Mouse (Mus musculus): ENCODE results near the gene Ctnnbip1. TPM values are rescaled to one million over a fixed set of nuclear protein-coding genes. Genes with fewer than 3 reads are reported as not detected.

Ctnnbip1 gene
- 9.8 and 16.0 TPM in 2 replicates for polyA plus RNA-seq (2012; rRNA removed)

- peak; percentile 96 for DNase-seq
- Histone ChIP-seq H3K4me1 (ENCODE audit: control insufficient read depth, insufficient read depth, low read length) (peaks cover 5% of the 10 kb centered on the region), H3K4me3 (replicated peaks; ENCODE audit: extremely low read depth, low read depth, low read length) (peak within 1 kb of the TSS; percentile 70)
- TF ChIP-seq CTCF (IDR thresholded peaks at IDR 0.05; ENCODE audit: insufficient read depth, low read length) (no peak), POLR2A (IDR thresholded peaks at IDR 0.05; ENCODE audit: borderline replicate concordance, extremely low read depth, low read depth, low read length) (no peak)
- 1% methylated on average over 41 of the region's 46 CpGs for WGBS
Measured at GRCm38 (mm10) chr4:149517868-149518340, at the start of gene Ctnnbip1. Ctnnbip1 (plus strand) TSS chr4:149518236.

- no peak for DNase-seq
- WGBS, result 88% methylated on average over 3 of the region's 3 CpGs
- no peak overlapping the region for H3K4me3 ChIP-seq (replicated peaks; ENCODE audit: extremely low read depth, low read depth, low read length)
- no peaks in the 10 kb centered on the region for H3K4me1 ChIP-seq (ENCODE audit: control insufficient read depth, insufficient read depth, low read length)
- no peak for TF ChIP-seq CTCF (IDR thresholded peaks at IDR 0.05; ENCODE audit: insufficient read depth, low read length)
- no peak for TF ChIP-seq POLR2A (IDR thresholded peaks at IDR 0.05; ENCODE audit: borderline replicate concordance, extremely low read depth, low read depth, low read length)
Measured at GRCm38 (mm10) chr4:149469557-149469956, 48.5 kb upstream of the Ctnnbip1 start.

DNA sequence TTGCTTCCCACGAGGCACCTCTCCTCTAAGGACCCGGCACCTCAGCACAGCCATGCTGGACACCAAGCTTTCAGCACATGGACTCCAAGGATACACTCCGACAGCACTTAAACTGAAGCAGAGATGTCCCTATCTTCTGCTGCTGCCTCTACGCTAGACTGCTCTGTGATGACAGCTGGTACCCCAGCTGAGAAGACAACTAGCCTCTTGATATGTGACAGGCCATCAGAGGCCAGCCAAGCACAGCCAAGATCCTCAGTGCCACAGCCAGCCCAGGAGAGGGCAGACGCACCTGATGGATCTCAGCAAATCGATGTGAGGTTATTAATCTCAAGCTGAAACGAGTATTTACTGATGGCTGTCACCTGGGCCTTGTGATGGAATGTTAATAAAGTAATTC, 42.9 kb upstream of the Ctnnbip1 start:
- 67% methylated on average over 7 of the region's 7 CpGs for WGBS
- Histone ChIP-seq H3K4me1 (ENCODE audit: control insufficient read depth, insufficient read depth, low read length) (no peaks in the 10 kb centered on the region), H3K4me3 (replicated peaks; ENCODE audit: extremely low read depth, low read depth, low read length) (no peak overlapping the region)
- no peak for DNase-seq
- no peak for TF ChIP-seq POLR2A (IDR thresholded peaks at IDR 0.05; ENCODE audit: borderline replicate concordance, extremely low read depth, low read depth, low read length)
- TF ChIP-seq CTCF (IDR thresholded peaks at IDR 0.05; ENCODE audit: insufficient read depth, low read length), result no peak

DNA sequence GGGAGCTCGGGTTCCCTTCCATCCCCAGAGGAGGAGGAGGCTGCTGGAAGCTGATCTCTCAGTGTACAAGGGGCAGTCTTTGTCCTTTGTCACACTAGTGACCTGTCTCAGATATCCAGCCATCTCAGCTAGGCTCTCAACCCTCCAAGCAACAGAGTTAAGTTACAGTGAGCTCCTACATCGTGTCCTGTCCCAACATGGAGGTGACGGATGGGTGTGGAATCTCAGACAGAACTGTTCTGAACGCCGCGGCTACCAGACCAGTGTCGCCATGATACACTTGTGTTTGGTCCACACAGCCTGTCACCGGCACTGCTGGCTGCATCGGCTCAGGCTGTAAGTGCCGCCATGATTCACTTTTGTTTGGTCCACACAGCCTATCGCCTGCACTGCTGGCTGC, 41.0 kb upstream of the Ctnnbip1 start, which contains the start of gene Tmem274:
Tmem274 (plus strand) TSS at position 301 of the 400 bp plus-strand sequence.
- no peaks in the 10 kb centered on the region for H3K4me1 ChIP-seq (ENCODE audit: control insufficient read depth, insufficient read depth, low read length)
- TF ChIP-seq POLR2A (IDR thresholded peaks at IDR 0.05; ENCODE audit: borderline replicate concordance, extremely low read depth, low read depth, low read length) (no peak), CTCF (IDR thresholded peaks at IDR 0.05; ENCODE audit: insufficient read depth, low read length) (no peak)
- 84% methylated on average over 11 of the region's 11 CpGs for whole genome bisulfite sequencing
- H3K4me3 ChIP-seq (replicated peaks; ENCODE audit: extremely low read depth, low read depth, low read length), result no peak within 1 kb of the TSS
- no peak for DNase-seq

GRCm38 (mm10) chr4:149484566-149484965, 33.5 kb upstream of the Ctnnbip1 start:
- WGBS, result 46% methylated on average over 3 of the region's 3 CpGs
- no peaks in the 10 kb centered on the region for H3K4me1 ChIP-seq (ENCODE audit: control insufficient read depth, insufficient read depth, low read length)
- DNase-seq, result no peak
- no peak for TF ChIP-seq POLR2A (IDR thresholded peaks at IDR 0.05; ENCODE audit: borderline replicate concordance, extremely low read depth, low read depth, low read length)
- no peak for TF ChIP-seq CTCF (IDR thresholded peaks at IDR 0.05; ENCODE audit: insufficient read depth, low read length)
- H3K4me3 ChIP-seq (replicated peaks; ENCODE audit: extremely low read depth, low read depth, low read length), result peak overlapping the region; percentile 82

GRCm38 (mm10) chr4:149485053-149485824, 32.8 kb upstream of the Ctnnbip1 start, which contains the start of the genes Nmnat1 and Lzic:
Nmnat1 (minus strand) TSS chr4:149485202.
Lzic (plus strand) TSS chr4:149485229.
- Histone ChIP-seq H3K4me3 (replicated peaks; ENCODE audit: extremely low read depth, low read depth, low read length) (peak within 1 kb of the TSS; percentile 82), H3K4me1 (ENCODE audit: control insufficient read depth, insufficient read depth, low read length) (no peaks in the 10 kb centered on the region)
- under 1% methylated on average over 60 of the region's 60 CpGs for WGBS
- TF ChIP-seq CTCF (IDR thresholded peaks at IDR 0.05; ENCODE audit: insufficient read depth, low read length) (no peak), POLR2A (IDR thresholded peaks at IDR 0.05; ENCODE audit: borderline replicate concordance, extremely low read depth, low read depth, low read length) (peak; percentile 60; the same call in 1 of the 2 replicates)
- DNase-seq, result peak; percentile 91

DNA sequence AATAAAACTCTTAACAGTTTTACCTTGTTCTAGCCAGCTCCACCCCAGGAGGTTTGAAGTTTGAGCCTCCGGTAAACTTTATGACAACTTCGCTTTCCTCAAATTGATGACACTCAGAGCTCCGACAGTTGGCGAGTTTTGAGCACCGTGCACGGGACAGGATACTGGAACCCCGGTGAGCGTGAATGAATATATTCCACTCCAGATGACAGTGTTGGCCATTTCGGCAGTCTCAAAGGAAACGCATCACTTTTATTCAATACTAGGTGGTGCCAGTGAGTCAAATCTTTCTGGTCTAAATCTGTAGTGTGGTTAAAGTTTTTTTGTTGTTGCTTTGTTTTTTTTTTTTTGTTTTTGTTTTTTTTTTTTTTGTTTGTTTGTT, 32.2 kb upstream of the Ctnnbip1 start:
- WGBS, result under 1% methylated on average over 10 of the region's 10 CpGs
- Histone ChIP-seq H3K4me1 (ENCODE audit: control insufficient read depth, insufficient read depth, low read length) (no peaks in the 10 kb centered on the region), H3K4me3 (replicated peaks; ENCODE audit: extremely low read depth, low read depth, low read length) (peak overlapping the region; percentile 82)
- DNase-seq, result peak; percentile 40
- TF ChIP-seq CTCF (IDR thresholded peaks at IDR 0.05; ENCODE audit: insufficient read depth, low read length) (no peak), POLR2A (IDR thresholded peaks at IDR 0.05; ENCODE audit: borderline replicate concordance, extremely low read depth, low read depth, low read length) (no peak)

DNA sequence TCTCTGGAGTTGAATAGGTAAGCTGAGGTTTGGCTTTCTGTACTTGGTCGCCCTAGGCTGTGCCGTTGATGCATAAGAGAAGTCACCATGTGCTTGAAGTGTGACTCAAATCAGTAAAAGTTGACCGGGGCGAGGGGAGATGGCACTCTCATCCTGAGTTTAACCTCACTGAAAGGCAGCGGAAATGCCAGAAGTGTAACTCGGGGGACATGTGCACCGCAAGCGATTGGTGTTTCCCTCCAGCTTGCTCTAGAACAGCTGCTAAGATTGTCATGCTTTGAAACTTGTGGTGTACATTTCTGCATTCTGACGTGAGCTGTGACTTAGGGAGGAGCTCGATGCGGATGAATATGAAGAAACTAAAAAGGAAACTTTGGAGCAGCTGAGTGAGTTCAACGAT, 30.3 kb upstream of the Ctnnbip1 start:
- Histone ChIP-seq H3K4me3 (replicated peaks; ENCODE audit: extremely low read depth, low read depth, low read length) (no peak overlapping the region), H3K4me1 (ENCODE audit: control insufficient read depth, insufficient read depth, low read length) (no peaks in the 10 kb centered on the region)
- no peak for DNase-seq
- TF ChIP-seq POLR2A (IDR thresholded peaks at IDR 0.05; ENCODE audit: borderline replicate concordance, extremely low read depth, low read depth, low read length) (no peak), CTCF (IDR thresholded peaks at IDR 0.05; ENCODE audit: insufficient read depth, low read length) (no peak)
- WGBS, result 92% methylated on average over 12 of the region's 12 CpGs

DNA sequence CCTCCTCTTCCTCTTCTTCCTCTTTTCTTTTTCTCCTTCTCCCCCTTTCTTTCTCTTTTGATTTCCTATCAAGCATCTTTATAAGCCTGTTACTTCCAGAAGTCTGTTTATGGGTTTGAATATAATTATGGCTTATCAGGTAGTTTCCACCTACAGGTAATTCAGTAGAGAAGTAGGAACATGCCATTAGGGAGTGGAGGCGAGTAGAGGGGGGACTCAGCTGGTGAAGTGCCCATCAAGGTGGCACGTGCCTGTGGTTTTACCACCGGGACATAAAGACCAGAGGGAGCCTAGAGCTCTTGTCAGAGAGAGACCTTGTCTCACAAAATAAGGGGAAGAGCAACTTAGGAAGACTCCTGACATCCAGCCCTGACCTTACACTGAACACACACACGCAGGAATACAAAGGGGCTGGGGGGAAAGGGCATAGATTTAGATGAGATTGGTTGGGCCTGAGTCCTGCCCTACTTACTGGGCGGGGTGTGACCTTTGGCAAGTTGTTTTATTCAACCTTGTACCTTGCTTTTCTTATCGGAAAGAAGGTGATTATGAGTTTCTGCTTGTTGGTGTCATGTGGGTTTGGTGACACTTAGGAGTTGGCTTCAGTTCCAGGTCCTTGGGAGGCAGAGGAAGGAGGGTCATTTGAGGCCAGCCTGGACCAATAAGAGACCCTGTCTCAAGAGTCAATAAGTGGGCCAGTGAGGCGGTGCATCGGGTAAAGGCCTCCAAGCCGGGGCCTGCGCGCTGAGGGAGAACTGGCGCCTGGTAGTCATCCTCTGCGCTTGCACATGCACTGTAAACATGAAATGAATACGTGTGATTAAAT, 28.4 kb upstream of the Ctnnbip1 start:
- no peaks in the 10 kb centered on the region for H3K4me1 ChIP-seq (ENCODE audit: control insufficient read depth, insufficient read depth, low read length)
- H3K4me3 ChIP-seq (replicated peaks; ENCODE audit: extremely low read depth, low read depth, low read length), result no peak overlapping the region
- no peak for TF ChIP-seq POLR2A (IDR thresholded peaks at IDR 0.05; ENCODE audit: borderline replicate concordance, extremely low read depth, low read depth, low read length)
- no peak for TF ChIP-seq CTCF (IDR thresholded peaks at IDR 0.05; ENCODE audit: insufficient read depth, low read length)
- 80% methylated on average over 14 of the region's 14 CpGs for WGBS
- DNase-seq, result no peak

All from lung, adult 2 months (tissue).